Mouse (Mus musculus) heart, postnatal 0 days (tissue): ENCODE data around the gene Cldn14.

Source experiments
- CTCF ChIP-seq: IDR thresholded peaks from 2 replicates; pipeline ENCODE4 v1.5.1; 2016; ENCODE audit warnings: antibody characterized with exemption, control low read depth, low read depth
- EP300 ChIP-seq: IDR thresholded peaks from 2 replicates; pipeline ENCODE4 v1.6.1; 2016; ENCODE audit warnings: antibody characterized with exemption, low read depth

DNA sequence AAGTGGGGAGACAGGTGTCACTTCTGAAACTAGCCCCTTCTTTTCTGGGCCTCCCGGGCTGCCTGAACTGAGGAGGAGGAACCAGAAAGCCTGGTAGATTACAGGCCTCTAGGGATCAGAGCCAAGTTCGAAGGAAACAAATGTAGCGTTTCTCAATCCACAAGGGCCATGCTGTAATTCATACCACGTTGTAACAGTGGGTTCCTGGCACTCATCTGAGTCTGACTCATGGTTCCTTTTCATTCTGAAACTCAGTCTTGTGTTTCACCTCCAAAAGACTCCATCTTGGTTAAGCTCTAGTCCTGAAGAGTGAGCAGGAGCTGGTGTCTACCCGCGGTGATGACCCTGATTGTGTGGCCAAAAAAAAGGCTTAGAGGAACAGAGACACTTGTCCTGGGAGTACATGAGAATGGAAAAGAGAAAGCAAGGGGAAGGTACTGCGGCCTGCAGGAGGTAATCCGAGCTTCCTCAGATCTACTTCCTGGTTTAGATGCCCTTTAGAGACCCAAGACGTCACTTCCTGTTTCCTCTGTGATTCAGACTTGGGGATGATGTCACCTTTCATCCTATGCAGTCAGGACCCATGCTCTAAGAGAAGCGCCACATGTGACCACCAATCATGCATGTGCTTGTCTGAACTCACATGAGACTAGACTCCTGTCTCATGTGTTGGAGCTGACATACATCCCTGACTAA lies 94.6 kb downstream of the Cldn14 start:
- TF ChIP-seq EP300 (no peak), CTCF (no peak)
